Mouse (Mus musculus) myocyte (in vitro differentiated cells): ENCODE data around the gene Mxd3. TPM values are rescaled to one million over a fixed set of nuclear protein-coding genes. Genes with fewer than 3 reads are reported as not detected.
A peak's percentile ranks its signal among the peaks of the same experiment; 100 is the strongest.

Source experiments
- H3K27me3 ChIP-seq: one replicate; pipeline ENCODE4 v1.6.1; 2011; ENCODE audit not compliant: control insufficient read depth, insufficient read depth, insufficient read length
- H3K36me3 ChIP-seq: one replicate; pipeline ENCODE4 v1.6.1; 2011; ENCODE audit not compliant: control insufficient read depth, insufficient read depth
- H3K4me2 ChIP-seq: one replicate; pipeline ENCODE4 v1.6.1; 2011; ENCODE audit warnings: low read depth, control low read depth
- H3K4me3 ChIP-seq: one replicate; pipeline ENCODE4 v1.5.1; 2011; ENCODE audit warnings: mild to moderate bottlenecking, control low read depth, moderate library complexity
- H3K79me2 ChIP-seq: one replicate; pipeline ENCODE4 v1.6.1; 2011; ENCODE audit not compliant: control insufficient read depth, insufficient read depth
- H3ac ChIP-seq: one replicate; pipeline ENCODE4 v1.6.1; 2011; ENCODE audit not compliant: control insufficient read depth, insufficient read length
- CEBPB ChIP-seq: IDR thresholded peaks from 2 replicates; pipeline ENCODE4 v1.6.1; 2011; ENCODE audit warnings: mild to moderate bottlenecking, moderate library complexity; ENCODE audit not compliant: poor library complexity, insufficient read depth, severe bottlenecking
- E2F4 ChIP-seq: IDR thresholded peaks from one replicate; pipeline ENCODE4 v1.6.1; 2011; ENCODE audit warnings: mild to moderate bottlenecking, control low read depth, moderate library complexity; ENCODE audit not compliant: insufficient read depth
- MAX ChIP-seq: IDR thresholded peaks from one replicate; pipeline ENCODE4 v1.6.1; 2011; ENCODE audit warnings: low read depth, mild to moderate bottlenecking, control low read depth
- MYOD1 ChIP-seq, 3 experiments: IDR thresholded peaks; one replicate each; pipeline ENCODE4 v1.6.1; 2011; ENCODE audit warnings: control low read depth in 2 of 3, low read depth in 2 of 3, mild to moderate bottlenecking in 2 of 3, moderate library complexity in 1 of 3; ENCODE audit not compliant: insufficient read length in 2 of 3, control insufficient read depth in 1 of 3
- MYOG ChIP-seq, 3 experiments: IDR thresholded peaks; one replicate each; pipeline ENCODE4 v1.6.1; 2011; ENCODE audit warnings: control low read depth in 2 of 3, low read depth in 2 of 3, mild to moderate bottlenecking in 2 of 3; ENCODE audit not compliant: insufficient read length in 2 of 3, control insufficient read depth in 1 of 3, insufficient read depth in 1 of 3
- POLR2A ChIP-seq: IDR thresholded peaks from one replicate; pipeline ENCODE4 v1.6.1; 2011; ENCODE audit warnings: low read depth, mild to moderate bottlenecking, control low read depth, moderate library complexity; ENCODE audit not compliant: insufficient read length
- POLR2AphosphoS2 ChIP-seq: IDR thresholded peaks from one replicate; pipeline ENCODE4 v1.6.1; 2011; ENCODE audit warnings: low read depth, control low read depth; ENCODE audit not compliant: insufficient read length
- REST ChIP-seq: IDR thresholded peaks from one replicate; pipeline ENCODE4 v1.6.1; 2011; ENCODE audit warnings: mild to moderate bottlenecking, control low read depth, moderate library complexity; ENCODE audit not compliant: insufficient read depth, insufficient read length
- SRF ChIP-seq: IDR thresholded peaks from one replicate; pipeline ENCODE4 v1.6.1; 2011; ENCODE audit warnings: low read depth; ENCODE audit not compliant: control insufficient read depth, insufficient read length
- TCF12 ChIP-seq: IDR thresholded peaks from one replicate; pipeline ENCODE4 v1.6.1; 2011; ENCODE audit warnings: mild to moderate bottlenecking, control low read depth; ENCODE audit not compliant: poor library complexity, insufficient read depth, severe bottlenecking
- TCF3 ChIP-seq: IDR thresholded peaks from one replicate; pipeline ENCODE4 v1.6.1; 2011; ENCODE audit warnings: low read depth, control low read depth; ENCODE audit not compliant: insufficient read length
- USF1 ChIP-seq: IDR thresholded peaks from one replicate; pipeline ENCODE4 v1.6.1; 2011; ENCODE audit warnings: low read depth, mild to moderate bottlenecking, control low read depth, moderate library complexity
- polyA plus RNA-seq: library from polyadenylated mRNA; unstranded; fragments of >200 nt; fragmentation: generic; extraction: Trizol; gene quantifications from one replicate; pipeline ENCODE4 v1.2.1, GENCODE M21; 2012; ENCODE audit warnings: missing spikeins

Gene Mxd3
- polyA plus RNA-seq, 1 experiment: 17.0 TPM

DNA sequence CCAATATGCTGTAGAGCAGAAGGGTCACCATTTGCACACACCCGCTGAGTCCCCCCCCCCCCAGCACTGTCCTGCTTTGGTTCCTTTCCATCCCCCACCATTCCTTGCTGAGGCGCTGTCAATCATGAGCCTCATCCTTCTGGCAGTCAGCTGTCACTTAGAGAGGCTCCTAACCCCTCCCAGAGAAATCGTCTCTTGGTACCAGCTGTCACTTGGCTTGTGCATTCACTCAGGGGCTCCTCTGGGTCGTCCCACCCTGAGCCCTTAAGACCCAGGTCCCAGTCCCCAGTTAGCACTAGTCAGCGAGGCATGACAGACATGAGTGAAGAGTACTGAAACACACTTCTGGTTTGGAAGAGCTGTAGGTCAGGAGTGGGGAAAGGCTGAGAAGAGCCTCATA lies 42.1 kb upstream of the Mxd3 start:
- Histone ChIP-seq H3K27me3 (peaks cover 19% of the 10 kb centered on the region), H3K4me2 (peak overlapping the region; percentile 53), H3ac (no peak overlapping the region), H3K79me2 (no peaks in the 10 kb centered on the region), H3K36me3 (no peaks in the 10 kb centered on the region), H3K4me3 (no peak overlapping the region)
- TF ChIP-seq MYOD1 (IDR thresholded peaks at IDR 0.05; ENCODE audit: control insufficient read depth in 1 of 3, insufficient read length in 2 of 3, low read depth in 2 of 3) (peak; percentile 70 to 91 (median 75)), E2F4 (no peak), TCF12 (peak; percentile 78), POLR2A (no peak), TCF3 (peak; percentile 31), MYOG (IDR thresholded peaks at IDR 0.05; ENCODE audit: control insufficient read depth in 1 of 3, insufficient read depth in 1 of 3, insufficient read length in 2 of 3, low read depth in 2 of 3) (peak; percentile 6 to 90 (median 84))

GRCm38 (mm10) chr13:55371007-55371681 lies 41.5 kb upstream of the Mxd3 start:
- Histone ChIP-seq H3ac (no peak overlapping the region), H3K36me3 (no peaks in the 10 kb centered on the region), H3K4me2 (peak overlapping the region; percentile 53), H3K79me2 (no peaks in the 10 kb centered on the region), H3K27me3 (peaks cover 19% of the 10 kb centered on the region), H3K4me3 (no peak overlapping the region)
- TF ChIP-seq TCF3 (peak; percentile 52), POLR2AphosphoS2 (no peak), MAX (no peak), MYOG (IDR thresholded peaks at IDR 0.05; ENCODE audit: control insufficient read depth in 1 of 3, insufficient read depth in 1 of 3, insufficient read length in 2 of 3, low read depth in 2 of 3) (peak; percentile 29 to 98 (median 83)), MYOD1 (IDR thresholded peaks at IDR 0.05; ENCODE audit: control insufficient read depth in 1 of 3, insufficient read length in 2 of 3, low read depth in 2 of 3) (peak; percentile 37 to 83 (median 66)), E2F4 (no peak), REST (no peak), USF1 (no peak), SRF (no peak), TCF12 (peak; percentile 70)

- TF ChIP-seq POLR2AphosphoS2: no peak
- no peak for TF ChIP-seq POLR2A
- TF ChIP-seq MYOG (IDR thresholded peaks at IDR 0.05; ENCODE audit: control insufficient read depth in 1 of 3, insufficient read depth in 1 of 3, insufficient read length in 2 of 3, low read depth in 2 of 3): no peak
- TF ChIP-seq REST: no peak
- no peak for TF ChIP-seq MYOD1 (IDR thresholded peaks at IDR 0.05; ENCODE audit: control insufficient read depth in 1 of 3, insufficient read length in 2 of 3, low read depth in 2 of 3)
- no peak for TF ChIP-seq E2F4
- TF ChIP-seq CEBPB: no peak
- no peak for TF ChIP-seq MAX
- TF ChIP-seq SRF: no peak
- no peak for TF ChIP-seq USF1
- no peak for TF ChIP-seq TCF3
- TF ChIP-seq TCF12: no peak
- Histone ChIP-seq H3ac (no peak overlapping the region), H3K36me3 (no peaks in the 10 kb centered on the region), H3K27me3 (peaks cover 22% of the 10 kb centered on the region), H3K4me3 (no peak overlapping the region), H3K4me2 (peak overlapping the region; percentile 33), H3K79me2 (no peaks in the 10 kb centered on the region)
Observed at GRCm38 (mm10) chr13:55370234-55370633, 40.6 kb upstream of the Mxd3 start.

- H3K4me2 ChIP-seq: peak within 1 kb of the TSS; percentile 33
- no peak within 1 kb of the TSS for H3K4me3 ChIP-seq
- peaks cover 26% of the 10 kb centered on the region for H3K27me3 ChIP-seq
- no peaks in the 10 kb centered on the region for H3K79me2 ChIP-seq
- TF ChIP-seq MYOG (IDR thresholded peaks at IDR 0.05; ENCODE audit: control insufficient read depth in 1 of 3, insufficient read depth in 1 of 3, insufficient read length in 2 of 3, low read depth in 2 of 3): peak in 2 of 3 experiments; percentile 55 to 89
- TF ChIP-seq REST: no peak
- no peak for TF ChIP-seq E2F4
- no peak for TF ChIP-seq TCF3
- TF ChIP-seq SRF: no peak
- peak in 1 of 3 experiments; percentile 82 for TF ChIP-seq MYOD1 (IDR thresholded peaks at IDR 0.05; ENCODE audit: control insufficient read depth in 1 of 3, insufficient read length in 2 of 3, low read depth in 2 of 3)
- no peak for TF ChIP-seq POLR2A
- peak; percentile 24 for TF ChIP-seq TCF12
- TF ChIP-seq POLR2AphosphoS2: no peak
- no peak for TF ChIP-seq USF1
- TF ChIP-seq CEBPB: no peak
- no peak for TF ChIP-seq MAX
- H3K36me3 ChIP-seq: no peaks in the 10 kb centered on the region
- no peak within 1 kb of the TSS for H3ac ChIP-seq
Observed at GRCm38 (mm10) chr13:55369531-55370114, 40.0 kb upstream of the Mxd3 start, which contains the start of gene Rgs14. Gene Rgs14, plus strand, starts transcription at chr13:55369732.
